Mouse (Mus musculus) stomach, postnatal 0 days (tissue): ENCODE measurements at regions not wholly inside any gene's neighbourhood (a gene's known extent, or its start where the extent isn't known, plus 50 kb on each side); places are given as distances from the start of the nearest gene placed in this dataset.

Experiments
- CTCF ChIP-seq: IDR thresholded peaks from 2 replicates; pipeline ENCODE4 v1.5.1; 2016; ENCODE audit warnings: antibody characterized with exemption, low read depth, mild to moderate bottlenecking, moderate library complexity
- EP300 ChIP-seq: optimal IDR thresholded peaks from 2 replicates; pipeline ENCODE3; 2016; ENCODE audit warnings: antibody characterized with exemption

GRCm38 (mm10) chrX:109686502-109687130 is 490.1 kb downstream of the Gm6377 start:
- TF ChIP-seq CTCF, result no peak
- TF ChIP-seq EP300, result no peak
